Mouse (Mus musculus) heart, embryonic 15.5 days (tissue): Measurements from ENCODE around the gene Cachd1. TPM values are rescaled to one million over a fixed set of nuclear protein-coding genes. Genes with fewer than 3 reads are reported as not detected.
A peak's percentile ranks its signal among the peaks of the same experiment; 100 is the strongest.

Experiments
- ATAC-seq: fragments of 200-750 bp; cut with Nextera tagmentation; replicated peaks from 2 replicates; pipeline ENCODE4 v1.8.0; 2017; ENCODE audit warnings: low read depth, moderate TSS enrichment; ENCODE audit not compliant: insufficient number of reproducible peaks, insufficient read depth, low FRiP score
- H3K27ac ChIP-seq: fragments of 300-500 bp; sonication (generic); 2 replicates; pipeline ENCODE4 v1.5.1; 2015; ENCODE audit warnings: mild to moderate bottlenecking, inconsistent platforms
- H3K27me3 ChIP-seq: fragments of 300-500 bp; sonication (generic); 2 replicates; pipeline ENCODE4 v1.6.1; 2015; ENCODE audit warnings: inconsistent platforms
- H3K36me3 ChIP-seq: fragments of 300-500 bp; sonication (generic); 2 replicates; pipeline ENCODE4 v1.6.1; 2015; ENCODE audit warnings: mild to moderate bottlenecking, inconsistent platforms
- H3K4me1 ChIP-seq: fragments of 300-500 bp; sonication (generic); replicated peaks from 2 replicates; pipeline ENCODE4 v1.6.1; 2015; ENCODE audit warnings: inconsistent platforms
- H3K4me2 ChIP-seq: fragments of 300-500 bp; sonication (generic); 2 replicates; pipeline ENCODE4 v1.6.1; 2015; ENCODE audit warnings: inconsistent platforms, mild to moderate bottlenecking, moderate library complexity
- H3K4me3 ChIP-seq: fragments of 300-500 bp; sonication (generic); 2 replicates; pipeline ENCODE4 v1.5.1; 2015; ENCODE audit warnings: mild to moderate bottlenecking, inconsistent platforms
- H3K9ac ChIP-seq: fragments of 300-500 bp; sonication (generic); 2 replicates; pipeline ENCODE4 v1.6.1; 2015; ENCODE audit warnings: mild to moderate bottlenecking, inconsistent platforms
- H3K9me3 ChIP-seq: fragments of 300-500 bp; sonication (generic); replicated peaks from 2 replicates; pipeline ENCODE4 v1.6.1; 2016; ENCODE audit warnings: inconsistent platforms
- WGBS: fragments of 180-500 bp; shearing (Covaris S2); methylation state at CpG from one replicate; pipeline ENCODE4 v1.1.7; 2015; ENCODE audit warnings: mixed read lengths; 5-methylcytosine and 5-hydroxymethylcytosine counted together
- polyA plus RNA-seq: library from polyadenylated mRNA; unstranded; fragments of >200 nt; fragmentation: Nextera tagmentation; extraction: Ambion mirVana; gene quantifications from 2 replicates; pipeline ENCODE4 v1.2.1, GENCODE M21; 2015

Cachd1 gene
- 6.2 and 11.6 TPM in 2 replicates for polyA plus RNA-seq

GRCm38 (mm10) chr4:100776043-100776870 lies at the start of gene Cachd1:
TSS of gene Cachd1 (plus strand) at chr4:100776675.
- H3K9me3 ChIP-seq: no peaks in the 10 kb centered on the region
- ATAC-seq: peak; percentile 79

GRCm38 (mm10) chr4:100728896-100729479 lies 47.5 kb upstream of the Cachd1 start:
- 79% methylated on average over 5 of the region's 5 CpGs for WGBS

More at GRCm38 (mm10) chr4:100776043-100776870, at the start of gene Cachd1:
- WGBS: 1% methylated on average over 46 of the region's 50 CpGs
- H3K4me2 ChIP-seq: peak within 1 kb of the TSS; percentile 88
- no peaks in the 10 kb centered on the region for H3K27me3 ChIP-seq
- H3K9ac ChIP-seq: peak within 1 kb of the TSS; percentile 81
- H3K27ac ChIP-seq: peak within 1 kb of the TSS; percentile 91
- no peaks in the 10 kb centered on the region for H3K36me3 ChIP-seq
- peak within 1 kb of the TSS; percentile 67 for H3K4me3 ChIP-seq
- H3K4me1 ChIP-seq: peaks cover 33% of the 10 kb centered on the region

GRCm38 (mm10) chr4:100735098-100735935 lies 41.2 kb upstream of the Cachd1 start:
- Histone ChIP-seq H3K4me2 (no peak overlapping the region), H3K36me3 (no peaks in the 10 kb centered on the region), H3K4me1 (no peaks in the 10 kb centered on the region), H3K9ac (no peak overlapping the region), H3K9me3 (no peaks in the 10 kb centered on the region), H3K27ac (no peak overlapping the region), H3K27me3 (no peaks in the 10 kb centered on the region), H3K4me3 (no peak overlapping the region)
- no peak for ATAC-seq
- 73% methylated on average over 9 of the region's 9 CpGs for WGBS

More at GRCm38 (mm10) chr4:100728896-100729479, 47.5 kb upstream of the Cachd1 start:
- no peaks in the 10 kb centered on the region for H3K27me3 ChIP-seq
- no peak overlapping the region for H3K4me3 ChIP-seq
- H3K27ac ChIP-seq: no peak overlapping the region
- H3K36me3 ChIP-seq: no peaks in the 10 kb centered on the region
- H3K9me3 ChIP-seq: no peaks in the 10 kb centered on the region
- no peak overlapping the region for H3K9ac ChIP-seq
- no peak overlapping the region for H3K4me2 ChIP-seq
- H3K4me1 ChIP-seq: no peaks in the 10 kb centered on the region
- ATAC-seq: no peak

GRCm38 (mm10) chr4:100735936-100736349 lies 40.5 kb upstream of the Cachd1 start:
- no peaks in the 10 kb centered on the region for H3K36me3 ChIP-seq
- no peak overlapping the region for H3K4me2 ChIP-seq
- ATAC-seq: no peak
- no peak overlapping the region for H3K9ac ChIP-seq
- no peaks in the 10 kb centered on the region for H3K4me1 ChIP-seq
- no peaks in the 10 kb centered on the region for H3K27me3 ChIP-seq
- no peaks in the 10 kb centered on the region for H3K9me3 ChIP-seq
- no peak overlapping the region for H3K27ac ChIP-seq
- H3K4me3 ChIP-seq: no peak overlapping the region
- 83% methylated on average over 9 of the region's 9 CpGs for WGBS

- WGBS: 71% methylated on average over 8 of the region's 8 CpGs
- Histone ChIP-seq H3K4me2 (no peak overlapping the region), H3K9me3 (no peaks in the 10 kb centered on the region), H3K27me3 (no peaks in the 10 kb centered on the region), H3K4me1 (no peaks in the 10 kb centered on the region), H3K27ac (no peak overlapping the region), H3K36me3 (no peaks in the 10 kb centered on the region), H3K9ac (no peak overlapping the region), H3K4me3 (no peak overlapping the region)
- no peak for ATAC-seq
Observed at GRCm38 (mm10) chr4:100743615-100744014, 32.9 kb upstream of the Cachd1 start.

- WGBS: 57% methylated on average over 2 of the region's 2 CpGs
- H3K4me1 ChIP-seq: no peaks in the 10 kb centered on the region
- H3K4me3 ChIP-seq: no peak overlapping the region
- no peaks in the 10 kb centered on the region for H3K36me3 ChIP-seq
- no peak overlapping the region for H3K4me2 ChIP-seq
- 0 out of 2 replicates have a peak, but pooled peaks cover 6% of the 10 kb centered on the region for H3K27me3 ChIP-seq
- no peak overlapping the region for H3K9ac ChIP-seq
- ATAC-seq: no peak
- H3K9me3 ChIP-seq: no peaks in the 10 kb centered on the region
- H3K27ac ChIP-seq: no peak overlapping the region
Observed at GRCm38 (mm10) chr4:100752278-100752677, 24.2 kb upstream of the Cachd1 start.

GRCm38 (mm10) chr4:100755632-100756031 lies 20.8 kb upstream of the Cachd1 start:
- Histone ChIP-seq H3K4me3 (no peak overlapping the region), H3K4me1 (no peaks in the 10 kb centered on the region), H3K4me2 (no peak overlapping the region), H3K36me3 (no peaks in the 10 kb centered on the region), H3K27ac (no peak overlapping the region), H3K9ac (no peak overlapping the region), H3K27me3 (0 out of 2 replicates have a peak, but pooled peaks cover 6% of the 10 kb centered on the region), H3K9me3 (no peaks in the 10 kb centered on the region)
- 27% methylated on average over 8 of the region's 8 CpGs for WGBS
- ATAC-seq: no peak

- H3K4me2 ChIP-seq: no peak overlapping the region
- no peak for ATAC-seq
- H3K9me3 ChIP-seq: no peaks in the 10 kb centered on the region
- no peaks in the 10 kb centered on the region for H3K4me1 ChIP-seq
- 0 out of 2 replicates have a peak, but pooled peaks cover 6% of the 10 kb centered on the region for H3K27me3 ChIP-seq
- H3K4me3 ChIP-seq: no peak overlapping the region
- H3K27ac ChIP-seq: no peak overlapping the region
- no peaks in the 10 kb centered on the region for H3K36me3 ChIP-seq
- H3K9ac ChIP-seq: no peak overlapping the region
Observed at GRCm38 (mm10) chr4:100756499-100756898, 20.0 kb upstream of the Cachd1 start.

GRCm38 (mm10) chr4:100758265-100758898 lies 18.1 kb upstream of the Cachd1 start:
- Histone ChIP-seq H3K4me2 (no peak overlapping the region), H3K9me3 (no peaks in the 10 kb centered on the region), H3K27me3 (0 out of 2 replicates have a peak, but pooled peaks cover 6% of the 10 kb centered on the region), H3K4me3 (no peak overlapping the region), H3K4me1 (no peaks in the 10 kb centered on the region), H3K27ac (no peak overlapping the region), H3K36me3 (no peaks in the 10 kb centered on the region), H3K9ac (no peak overlapping the region)
- WGBS: 71% methylated on average over 6 of the region's 6 CpGs
- no peak for ATAC-seq

GRCm38 (mm10) chr4:100759603-100760002 lies 16.9 kb upstream of the Cachd1 start:
- Histone ChIP-seq H3K27ac (no peak overlapping the region), H3K9me3 (no peaks in the 10 kb centered on the region), H3K4me1 (no peaks in the 10 kb centered on the region), H3K27me3 (0 out of 2 replicates have a peak, but pooled peaks cover 6% of the 10 kb centered on the region), H3K36me3 (no peaks in the 10 kb centered on the region), H3K4me2 (no peak overlapping the region), H3K9ac (no peak overlapping the region), H3K4me3 (no peak overlapping the region)
- no peak for ATAC-seq
- WGBS: 85% methylated on average over 1 of the region's 1 CpGs
